Mouse (Mus musculus): ENCODE data around the gene Cabin1. TPM values are rescaled to one million over a fixed set of nuclear protein-coding genes. Genes with fewer than 3 reads are reported as not detected.

Cabin1 gene
- total RNA-seq, 1 experiment = 59.0 TPM

GRCm38 (mm10) chr10:75703504-75703903, 60.6 kb downstream of the Cabin1 start:
- Histone ChIP-seq H3K27ac (ENCODE audit: insufficient read depth, low read depth, low read length, poor library complexity, severe bottlenecking) (no peak overlapping the region), H3K9me3 (ENCODE audit: control insufficient read depth, insufficient read depth, low read depth, low read length) (no peaks in the 10 kb centered on the region)

GRCm38 (mm10) chr10:75702494-75702893, 61.6 kb downstream of the Cabin1 start:
- TF ChIP-seq ZC3H11A (IDR thresholded peaks at IDR 0.05; ENCODE audit: borderline replicate concordance, low read depth, low read length) = no peak
- no peak for TF ChIP-seq HCFC1 (IDR thresholded peaks at IDR 0.05; ENCODE audit: borderline replicate concordance, insufficient read depth, low read length)
- no peak for TF ChIP-seq MAFK (IDR thresholded peaks at IDR 0.05; ENCODE audit: insufficient read depth, low read depth, low read length)
- TF ChIP-seq CHD2 (IDR thresholded peaks at IDR 0.05; ENCODE audit: low read depth, low read length) = no peak
- no peak for TF ChIP-seq ZNF384 (IDR thresholded peaks at IDR 0.05; ENCODE audit: low read depth, low read length)

More at GRCm38 (mm10) chr10:75703504-75703903, 60.6 kb downstream of the Cabin1 start:
- H3K9ac ChIP-seq (ENCODE audit: insufficient read depth, low read depth, low read length, poor library complexity, severe bottlenecking) = no peak overlapping the region
- TF ChIP-seq CHD2 (IDR thresholded peaks at IDR 0.05; ENCODE audit: low read depth, low read length) (no peak), MAFK (IDR thresholded peaks at IDR 0.05; ENCODE audit: insufficient read depth, low read depth, low read length) (no peak), ZC3H11A (IDR thresholded peaks at IDR 0.05; ENCODE audit: borderline replicate concordance, low read depth, low read length) (no peak), HCFC1 (IDR thresholded peaks at IDR 0.05; ENCODE audit: borderline replicate concordance, insufficient read depth, low read length) (no peak), ZNF384 (IDR thresholded peaks at IDR 0.05; ENCODE audit: low read depth, low read length) (no peak)
- peaks cover 18% of the 10 kb centered on the region; the same call in 1 of the 2 replicates for H3K36me3 ChIP-seq (ENCODE audit: control insufficient read depth, insufficient read depth, low read length, poor library complexity, severe bottlenecking)
- no peak for DNase-seq (ENCODE audit: low read depth, low spot score)
- H3K4me1 ChIP-seq (ENCODE audit: control insufficient read depth in 2 of 2, insufficient read depth in 2 of 2, low read length in 2 of 2, poor library complexity in 1 of 2) = no peaks in the 10 kb centered on the region
- in situ Hi-C loops (cut with MboI; ENCODE audit: low sequenced_read_pairs in 2 of 2, unreplicated experiment in 2 of 2) = no loop called here
- no peak overlapping the region for H3K4me3 ChIP-seq (ENCODE audit: insufficient read depth in 1 of 2, low read depth in 1 of 2, low read length in 2 of 2, poor library complexity in 1 of 2, severe bottlenecking in 1 of 2)

DNA sequence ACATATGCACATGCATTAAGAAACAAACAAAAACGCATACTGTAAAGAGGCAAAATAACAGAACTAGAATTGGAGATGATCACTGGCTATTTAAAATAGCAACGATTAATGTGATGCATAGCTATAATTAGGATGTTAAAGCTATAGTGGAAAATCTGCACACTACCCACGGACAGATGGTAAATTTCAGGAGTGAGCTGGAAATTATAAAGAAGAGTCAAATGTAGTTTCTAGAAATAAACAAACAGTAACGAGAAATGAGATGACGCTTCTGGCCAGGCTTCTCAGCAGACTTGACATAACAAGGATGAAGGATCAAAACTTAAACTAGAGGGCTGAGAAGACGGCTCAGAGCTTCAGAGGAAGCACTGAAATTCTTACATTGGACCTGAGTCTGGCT, 62.9 kb downstream of the Cabin1 start:
- DNase-seq (ENCODE audit: low read depth, low spot score) = no peak
- peaks cover 21% of the 10 kb centered on the region for H3K36me3 ChIP-seq (ENCODE audit: control insufficient read depth, insufficient read depth, low read length, poor library complexity, severe bottlenecking)
- in situ Hi-C loops (cut with MboI; ENCODE audit: low sequenced_read_pairs in 2 of 2, unreplicated experiment in 2 of 2) = no loop called here
- TF ChIP-seq ZC3H11A (IDR thresholded peaks at IDR 0.05; ENCODE audit: borderline replicate concordance, low read depth, low read length) (no peak), ZNF384 (IDR thresholded peaks at IDR 0.05; ENCODE audit: low read depth, low read length) (no peak), CHD2 (IDR thresholded peaks at IDR 0.05; ENCODE audit: low read depth, low read length) (no peak), MAFK (IDR thresholded peaks at IDR 0.05; ENCODE audit: insufficient read depth, low read depth, low read length) (no peak), HCFC1 (IDR thresholded peaks at IDR 0.05; ENCODE audit: borderline replicate concordance, insufficient read depth, low read length) (no peak)
- H3K27ac ChIP-seq (ENCODE audit: insufficient read depth, low read depth, low read length, poor library complexity, severe bottlenecking) = no peak overlapping the region
- no peaks in the 10 kb centered on the region for H3K9me3 ChIP-seq (ENCODE audit: control insufficient read depth, insufficient read depth, low read depth, low read length)
- H3K9ac ChIP-seq (ENCODE audit: insufficient read depth, low read depth, low read length, poor library complexity, severe bottlenecking) = no peak overlapping the region
- H3K4me1 ChIP-seq (ENCODE audit: control insufficient read depth in 2 of 2, insufficient read depth in 2 of 2, low read length in 2 of 2, poor library complexity in 1 of 2) = no peaks in the 10 kb centered on the region
- no peak overlapping the region for H3K4me3 ChIP-seq (ENCODE audit: insufficient read depth in 1 of 2, low read depth in 1 of 2, low read length in 2 of 2, poor library complexity in 1 of 2, severe bottlenecking in 1 of 2)

More at GRCm38 (mm10) chr10:75702494-75702893, 61.6 kb downstream of the Cabin1 start:
- Histone ChIP-seq H3K4me3 (ENCODE audit: insufficient read depth in 1 of 2, low read depth in 1 of 2, low read length in 2 of 2, poor library complexity in 1 of 2, severe bottlenecking in 1 of 2) (no peak overlapping the region), H3K27ac (ENCODE audit: insufficient read depth, low read depth, low read length, poor library complexity, severe bottlenecking) (no peak overlapping the region), H3K9me3 (ENCODE audit: control insufficient read depth, insufficient read depth, low read depth, low read length) (no peaks in the 10 kb centered on the region), H3K36me3 (ENCODE audit: control insufficient read depth, insufficient read depth, low read length, poor library complexity, severe bottlenecking) (peaks cover 15% of the 10 kb centered on the region; the same call in 1 of the 2 replicates), H3K4me1 (ENCODE audit: control insufficient read depth in 2 of 2, insufficient read depth in 2 of 2, low read length in 2 of 2, poor library complexity in 1 of 2) (no peaks in the 10 kb centered on the region), H3K9ac (ENCODE audit: insufficient read depth, low read depth, low read length, poor library complexity, severe bottlenecking) (no peak overlapping the region)
- DNase-seq (ENCODE audit: low read depth, low spot score) = no peak
- in situ Hi-C loops (cut with MboI; ENCODE audit: low sequenced_read_pairs in 2 of 2, unreplicated experiment in 2 of 2) = no loop called here

DNA sequence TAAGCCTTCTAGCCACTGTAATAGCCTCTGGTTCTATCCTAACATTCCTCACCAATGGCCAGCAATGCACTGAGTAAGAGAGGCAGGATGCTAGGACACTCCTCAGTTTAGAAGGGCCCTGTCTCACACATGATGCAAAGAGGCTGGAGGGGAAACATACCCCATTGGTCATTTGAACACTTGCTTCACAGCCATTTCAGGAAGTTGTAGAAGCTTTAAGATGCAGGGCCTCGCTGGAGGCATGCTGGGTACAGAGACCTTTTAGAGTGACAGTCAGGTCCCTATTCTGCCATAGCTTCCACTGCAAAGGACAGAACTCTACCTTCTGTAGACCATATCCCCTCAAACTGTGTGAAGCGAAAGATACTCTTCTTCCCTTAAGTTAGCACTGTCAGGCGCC, 66.4 kb downstream of the Cabin1 start:
- Histone ChIP-seq H3K36me3 (ENCODE audit: control insufficient read depth, insufficient read depth, low read length, poor library complexity, severe bottlenecking) (peaks cover 45% of the 10 kb centered on the region), H3K27ac (ENCODE audit: insufficient read depth, low read depth, low read length, poor library complexity, severe bottlenecking) (no peak overlapping the region), H3K4me1 (ENCODE audit: control insufficient read depth in 2 of 2, insufficient read depth in 2 of 2, low read length in 2 of 2, poor library complexity in 1 of 2) (no peaks in the 10 kb centered on the region), H3K9me3 (ENCODE audit: control insufficient read depth, insufficient read depth, low read depth, low read length) (no peaks in the 10 kb centered on the region), H3K4me3 (ENCODE audit: insufficient read depth in 1 of 2, low read depth in 1 of 2, low read length in 2 of 2, poor library complexity in 1 of 2, severe bottlenecking in 1 of 2) (no peak overlapping the region), H3K9ac (ENCODE audit: insufficient read depth, low read depth, low read length, poor library complexity, severe bottlenecking) (no peak overlapping the region)
- DNase-seq (ENCODE audit: low read depth, low spot score) = no peak
- in situ Hi-C loops (cut with MboI; ENCODE audit: low sequenced_read_pairs in 2 of 2, unreplicated experiment in 2 of 2) = no loop called here
- TF ChIP-seq CHD2 (IDR thresholded peaks at IDR 0.05; ENCODE audit: low read depth, low read length) (no peak), MAFK (IDR thresholded peaks at IDR 0.05; ENCODE audit: insufficient read depth, low read depth, low read length) (no peak), HCFC1 (IDR thresholded peaks at IDR 0.05; ENCODE audit: borderline replicate concordance, insufficient read depth, low read length) (no peak), ZNF384 (IDR thresholded peaks at IDR 0.05; ENCODE audit: low read depth, low read length) (no peak), ZC3H11A (IDR thresholded peaks at IDR 0.05; ENCODE audit: borderline replicate concordance, low read depth, low read length) (no peak)
